Mouse (Mus musculus) liver, embryonic 13.5 days (tissue): Measurements from ENCODE around the gene Ero1lb. TPM values are rescaled to one million over a fixed set of nuclear protein-coding genes. Genes with fewer than 3 reads are reported as not detected.

Experiments
- ATAC-seq: fragments of 200-750 bp; cut with Nextera tagmentation; 2 replicates; pipeline ENCODE4 v1.8.0; 2017; ENCODE audit warnings: low read depth, mild to moderate bottlenecking, moderate number of reproducible peaks, moderate library complexity
- DNase-seq: peaks from one replicate; pipeline ENCODE4 v3.0.0; 2022
- H3K27ac ChIP-seq: fragments of 300-500 bp; sonication (generic); 2 replicates; pipeline ENCODE4 v1.5.1; 2015; ENCODE audit warnings: moderate library complexity, mild to moderate bottlenecking, inconsistent platforms
- H3K27me3 ChIP-seq: fragments of 300-500 bp; sonication (generic); 2 replicates; pipeline ENCODE4 v1.6.1; 2015; ENCODE audit warnings: mild to moderate bottlenecking, inconsistent platforms
- H3K36me3 ChIP-seq: fragments of 300-500 bp; sonication (generic); 2 replicates; pipeline ENCODE4 v1.6.1; 2015; ENCODE audit warnings: mild to moderate bottlenecking, inconsistent platforms
- H3K4me1 ChIP-seq: fragments of 300-500 bp; sonication (generic); replicated peaks from 2 replicates; pipeline ENCODE4 v1.6.1; 2015; ENCODE audit warnings: inconsistent platforms
- H3K4me2 ChIP-seq: fragments of 300-500 bp; sonication (generic); 2 replicates; pipeline ENCODE4 v1.6.1; 2015; ENCODE audit warnings: inconsistent platforms, mild to moderate bottlenecking, moderate library complexity
- H3K4me3 ChIP-seq: fragments of 300-500 bp; sonication (generic); replicated peaks from 2 replicates; pipeline ENCODE4 v1.5.1; 2015; ENCODE audit warnings: mild to moderate bottlenecking, inconsistent platforms
- H3K9ac ChIP-seq: fragments of 300-500 bp; sonication (generic); 2 replicates; pipeline ENCODE4 v1.6.1; 2015; ENCODE audit warnings: mild to moderate bottlenecking, inconsistent platforms
- H3K9me3 ChIP-seq: fragments of 300-500 bp; sonication (generic); replicated peaks from 2 replicates; pipeline ENCODE4 v1.6.1; 2016; ENCODE audit warnings: inconsistent platforms
- WGBS: fragments of 180-500 bp; shearing (Covaris S2); methylation state at CpG from one replicate; pipeline ENCODE4 v1.1.7; 2015; ENCODE audit not compliant: insufficient replicate concordance; 5-methylcytosine and 5-hydroxymethylcytosine counted together
- polyA plus RNA-seq: library from polyadenylated mRNA; unstranded; fragments of >200 nt; fragmentation: Nextera tagmentation; extraction: Ambion mirVana; gene quantifications from 2 replicates; pipeline ENCODE4 v1.2.1, GENCODE M21; 2015

Ero1lb gene
- polyA plus RNA-seq, 1 experiment from 2014 or later: 1.9 TPM

GRCm38 (mm10) chr13:12543246-12543645 is 22.4 kb upstream of the Ero1lb start:
- no peak for ATAC-seq
- no peak overlapping the region for H3K4me3 ChIP-seq

GRCm38 (mm10) chr13:12543880-12544568 is 21.6 kb upstream of the Ero1lb start:
- 0 out of 2 replicates have a peak, but pooled peaks cover 8% of the 10 kb centered on the region for H3K4me1 ChIP-seq
- H3K27ac ChIP-seq: no peak overlapping the region
- DNase-seq (no peak), ATAC-seq (no peak)
- no peaks in the 10 kb centered on the region for H3K9me3 ChIP-seq
- no peak overlapping the region for H3K4me2 ChIP-seq
- H3K27me3 ChIP-seq: 0 out of 2 replicates have a peak, but pooled peaks cover 4% of the 10 kb centered on the region
- 61% methylated on average over 8 of the region's 8 CpGs for WGBS
- H3K36me3 ChIP-seq: no peaks in the 10 kb centered on the region
- H3K9ac ChIP-seq: no peak overlapping the region
- no peak overlapping the region for H3K4me3 ChIP-seq

More at GRCm38 (mm10) chr13:12543246-12543645, 22.4 kb upstream of the Ero1lb start:
- Histone ChIP-seq H3K27ac (no peak overlapping the region), H3K36me3 (no peaks in the 10 kb centered on the region), H3K9ac (no peak overlapping the region), H3K27me3 (0 out of 2 replicates have a peak, but pooled peaks cover 4% of the 10 kb centered on the region), H3K9me3 (no peaks in the 10 kb centered on the region), H3K4me2 (no peak overlapping the region), H3K4me1 (0 out of 2 replicates have a peak, but pooled peaks cover 8% of the 10 kb centered on the region)
- WGBS: 61% methylated on average over 5 of the region's 5 CpGs
- DNase-seq: no peak

GRCm38 (mm10) chr13:12554211-12554610 is 11.5 kb upstream of the Ero1lb start:
- ATAC-seq: no peak
- no peak overlapping the region for H3K27ac ChIP-seq
- H3K4me2 ChIP-seq: no peak overlapping the region
- no peaks in the 10 kb centered on the region for H3K27me3 ChIP-seq
- no peaks in the 10 kb centered on the region for H3K9me3 ChIP-seq
- WGBS: 42% methylated on average over 4 of the region's 4 CpGs
- DNase-seq: no peak
- H3K9ac ChIP-seq: no peak overlapping the region
- no peaks in the 10 kb centered on the region for H3K4me1 ChIP-seq
- H3K36me3 ChIP-seq: no peaks in the 10 kb centered on the region
- H3K4me3 ChIP-seq: no peak overlapping the region

DNA sequence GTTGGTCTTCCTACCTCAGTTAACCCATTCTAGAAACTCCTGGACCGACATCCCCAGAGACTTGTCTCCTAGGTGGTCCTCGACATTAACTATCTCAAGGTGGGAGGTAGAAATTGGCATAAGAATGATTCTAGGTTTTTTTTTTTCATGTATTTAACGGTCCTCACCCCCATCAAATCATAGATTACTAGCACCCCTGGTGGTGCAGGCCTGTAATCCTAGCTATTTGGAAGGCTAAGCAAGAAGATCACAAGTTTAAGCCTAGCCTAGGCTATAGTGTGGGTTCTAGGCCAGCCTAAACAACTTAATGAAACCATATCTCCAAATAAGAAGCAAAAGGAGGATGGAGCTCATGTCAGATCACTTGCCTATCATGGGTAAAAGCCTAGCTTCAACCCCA is 6.6 kb upstream of the Ero1lb start:
- Histone ChIP-seq H3K4me3 (no peak overlapping the region), H3K4me1 (no peaks in the 10 kb centered on the region), H3K4me2 (no peak overlapping the region), H3K9me3 (no peaks in the 10 kb centered on the region), H3K36me3 (no peaks in the 10 kb centered on the region), H3K27ac (no peak overlapping the region), H3K9ac (no peak overlapping the region), H3K27me3 (no peaks in the 10 kb centered on the region)
- WGBS: 48% methylated on average over 3 of the region's 3 CpGs
- ATAC-seq: no peak
- DNase-seq: no peak

GRCm38 (mm10) chr13:12559462-12560120 is 6.1 kb upstream of the Ero1lb start:
- H3K4me2 ChIP-seq: no peak overlapping the region
- H3K9ac ChIP-seq: no peak overlapping the region
- no peak overlapping the region for H3K4me3 ChIP-seq
- no peaks in the 10 kb centered on the region for H3K4me1 ChIP-seq
- DNase-seq (no peak), ATAC-seq (no peak)
- no peaks in the 10 kb centered on the region for H3K36me3 ChIP-seq
- WGBS: 62% methylated on average over 6 of the region's 6 CpGs
- H3K27me3 ChIP-seq: no peaks in the 10 kb centered on the region
- H3K9me3 ChIP-seq: no peaks in the 10 kb centered on the region
- H3K27ac ChIP-seq: no peak overlapping the region

DNA sequence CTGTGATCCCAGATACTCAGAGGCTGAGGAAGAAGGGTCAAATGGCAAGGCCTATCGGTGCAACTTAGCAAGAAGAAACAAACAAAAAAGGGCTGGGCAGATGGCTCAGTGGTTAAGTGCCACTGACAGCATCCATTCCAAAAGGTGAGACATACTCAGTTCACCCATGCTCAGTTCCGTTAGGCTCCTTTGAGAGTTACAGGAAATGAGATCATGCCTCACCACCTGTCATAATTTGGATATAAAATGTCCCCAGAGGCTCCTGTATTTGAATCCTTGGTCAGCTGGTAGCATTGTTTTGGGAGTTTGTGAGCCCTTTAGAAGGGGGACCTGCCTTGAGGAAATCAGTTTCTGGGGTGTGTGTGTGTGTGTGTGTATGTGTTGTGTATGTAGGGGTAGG is 3.9 kb upstream of the Ero1lb start:
- ATAC-seq: no peak
- no peak for DNase-seq
- H3K36me3 ChIP-seq: no peaks in the 10 kb centered on the region
- 66% methylated on average over 2 of the region's 2 CpGs for WGBS
- H3K27me3 ChIP-seq: peaks cover 8% of the 10 kb centered on the region
- H3K9me3 ChIP-seq: no peaks in the 10 kb centered on the region
- H3K4me1 ChIP-seq: peaks cover 12% of the 10 kb centered on the region
- no peak overlapping the region for H3K4me3 ChIP-seq
- H3K4me2 ChIP-seq: no peak overlapping the region
- no peak overlapping the region for H3K27ac ChIP-seq
- H3K9ac ChIP-seq: no peak overlapping the region

- Histone ChIP-seq H3K4me3 (no peak overlapping the region), H3K36me3 (no peaks in the 10 kb centered on the region), H3K4me1 (peaks cover 12% of the 10 kb centered on the region), H3K4me2 (no peak overlapping the region), H3K27ac (no peak overlapping the region), H3K27me3 (peaks cover 13% of the 10 kb centered on the region), H3K9me3 (no peaks in the 10 kb centered on the region), H3K9ac (no peak overlapping the region)
- 63% methylated on average over 4 of the region's 4 CpGs for WGBS
- ATAC-seq (no peak), DNase-seq (no peak)
These were observed 3.4 kb upstream of the Ero1lb start for GRCm38 (mm10) chr13:12562256-12562655.

DNA sequence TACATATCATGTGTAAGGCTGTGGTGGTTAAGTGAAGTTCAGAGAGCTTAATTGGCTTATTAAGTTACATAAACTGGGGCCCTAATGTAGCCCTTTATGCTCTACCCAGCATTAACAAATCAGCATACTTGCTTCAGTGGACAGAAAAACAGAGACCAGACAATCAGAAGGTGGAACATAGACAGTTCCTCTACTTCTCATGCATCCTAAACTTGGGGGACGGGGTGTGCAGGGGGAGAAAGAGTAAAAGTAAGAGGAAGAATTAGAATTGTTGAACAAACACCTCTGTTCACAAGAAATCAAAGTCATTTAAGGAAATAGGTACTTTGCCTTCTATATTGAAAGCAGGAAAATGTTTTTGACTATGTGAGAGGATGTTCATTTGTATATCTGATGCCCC is 2.3 kb downstream of the Ero1lb start:
- no peak overlapping the region for H3K4me2 ChIP-seq
- WGBS: 47% methylated on average over 1 of the region's 1 CpGs
- no peak overlapping the region for H3K4me3 ChIP-seq
- no peaks in the 10 kb centered on the region for H3K36me3 ChIP-seq
- no peak overlapping the region for H3K27ac ChIP-seq
- ATAC-seq (no peak), DNase-seq (no peak)
- peaks cover 17% of the 10 kb centered on the region for H3K27me3 ChIP-seq
- H3K4me1 ChIP-seq: peaks cover 12% of the 10 kb centered on the region
- no peak overlapping the region for H3K9ac ChIP-seq
- no peaks in the 10 kb centered on the region for H3K9me3 ChIP-seq

DNA sequence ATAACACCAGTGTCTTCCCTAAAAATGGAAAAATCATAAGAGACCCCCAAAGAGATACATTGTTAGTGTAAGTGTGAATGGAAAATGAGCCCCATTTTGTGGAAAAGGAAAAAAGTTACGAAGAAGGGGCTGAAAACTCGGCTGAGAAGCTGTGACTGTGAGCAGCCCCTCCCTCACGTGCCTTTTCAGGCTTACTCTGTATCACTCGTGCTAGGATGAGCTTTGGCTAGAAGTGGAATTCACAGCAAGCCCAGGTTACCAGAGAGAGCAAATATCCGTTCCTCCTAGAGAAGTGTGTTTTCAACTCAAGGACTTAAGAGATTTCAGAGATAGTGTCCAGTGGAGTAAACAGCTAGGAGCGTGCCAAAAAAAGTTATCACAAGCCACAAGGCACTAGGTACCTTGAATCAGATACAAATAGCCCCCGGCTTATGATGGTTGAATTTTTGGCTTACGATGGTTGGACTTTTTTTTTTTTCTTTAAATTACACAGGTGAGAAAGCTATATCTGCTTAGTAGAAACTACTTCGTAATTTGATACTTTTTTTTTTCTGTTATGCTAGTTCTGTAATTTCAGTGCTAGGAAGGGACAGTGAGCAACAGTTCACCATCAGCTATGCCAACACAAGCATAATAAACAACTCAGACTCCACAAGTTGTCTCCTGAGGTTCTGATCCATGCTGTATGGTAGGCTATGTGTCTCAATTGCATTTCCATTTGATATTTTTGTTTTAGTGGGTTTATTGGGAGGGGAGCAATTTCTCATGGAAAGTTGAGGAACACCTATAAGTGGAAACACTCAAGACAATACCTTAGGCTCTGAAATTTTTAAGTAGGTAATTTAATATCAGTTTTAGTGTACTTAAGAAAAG is 3.2 kb downstream of the Ero1lb start:
- Histone ChIP-seq H3K27me3 (peaks cover 17% of the 10 kb centered on the region), H3K4me3 (no peak overlapping the region), H3K9me3 (no peaks in the 10 kb centered on the region), H3K4me2 (no peak overlapping the region), H3K9ac (no peak overlapping the region), H3K4me1 (peaks cover 12% of the 10 kb centered on the region), H3K36me3 (no peaks in the 10 kb centered on the region), H3K27ac (no peak overlapping the region)
- no peak for ATAC-seq
- WGBS: 51% methylated on average over 9 of the region's 9 CpGs
- no peak for DNase-seq

- Histone ChIP-seq H3K27ac (no peak overlapping the region), H3K9ac (no peak overlapping the region), H3K27me3 (peaks cover 17% of the 10 kb centered on the region), H3K36me3 (no peaks in the 10 kb centered on the region), H3K4me3 (no peak overlapping the region), H3K9me3 (no peaks in the 10 kb centered on the region), H3K4me2 (no peak overlapping the region), H3K4me1 (peaks cover 12% of the 10 kb centered on the region)
- WGBS: 58% methylated on average over 7 of the region's 7 CpGs
- DNase-seq: no peak
- no peak for ATAC-seq
These were observed 4.1 kb downstream of the Ero1lb start for GRCm38 (mm10) chr13:12569741-12570140.

- DNase-seq (no peak), ATAC-seq (no peak)
- no peak overlapping the region for H3K4me3 ChIP-seq
- H3K9me3 ChIP-seq: no peaks in the 10 kb centered on the region
- no peaks in the 10 kb centered on the region for H3K36me3 ChIP-seq
- no peak overlapping the region for H3K27ac ChIP-seq
- 58% methylated on average over 9 of the region's 9 CpGs for WGBS
- no peak overlapping the region for H3K4me2 ChIP-seq
- no peaks in the 10 kb centered on the region for H3K27me3 ChIP-seq
- H3K9ac ChIP-seq: no peak overlapping the region
- H3K4me1 ChIP-seq: no peaks in the 10 kb centered on the region
These were observed 9.4 kb downstream of the Ero1lb start for GRCm38 (mm10) chr13:12574979-12575536.
